Mouse (Mus musculus): ENCODE data around the gene Egln1. TPM values are rescaled to one million over a fixed set of nuclear protein-coding genes. Genes with fewer than 3 reads are reported as not detected.
A peak's percentile ranks its signal among the peaks of the same experiment; 100 is the strongest.

Gene Egln1
- total RNA-seq, 2 experiments from 2014 or later, result 70.9 to 90.0 TPM

DNA sequence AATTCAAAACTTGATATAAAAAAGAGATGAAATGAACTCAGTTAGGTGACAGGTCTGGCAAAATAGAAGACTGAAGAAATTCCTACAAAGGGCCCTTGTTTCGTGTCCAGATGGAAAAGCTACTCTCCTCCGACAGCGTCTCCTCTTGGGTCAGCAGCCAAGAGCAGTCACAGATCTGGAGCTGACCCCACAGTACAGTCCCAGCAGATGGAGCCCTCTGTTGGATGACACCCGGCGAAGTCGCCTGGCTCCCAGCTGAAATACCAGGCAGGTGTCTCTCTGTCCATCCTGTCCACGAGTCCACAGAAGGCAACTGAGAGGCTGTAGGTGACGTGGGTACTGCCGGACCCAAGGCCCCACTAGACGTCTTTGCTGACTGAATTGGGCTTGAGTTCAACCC is 38.8 kb downstream of the Egln1 start:
- no peak for DNase-seq (ENCODE audit: low spot score in 2 of 2)

DNA sequence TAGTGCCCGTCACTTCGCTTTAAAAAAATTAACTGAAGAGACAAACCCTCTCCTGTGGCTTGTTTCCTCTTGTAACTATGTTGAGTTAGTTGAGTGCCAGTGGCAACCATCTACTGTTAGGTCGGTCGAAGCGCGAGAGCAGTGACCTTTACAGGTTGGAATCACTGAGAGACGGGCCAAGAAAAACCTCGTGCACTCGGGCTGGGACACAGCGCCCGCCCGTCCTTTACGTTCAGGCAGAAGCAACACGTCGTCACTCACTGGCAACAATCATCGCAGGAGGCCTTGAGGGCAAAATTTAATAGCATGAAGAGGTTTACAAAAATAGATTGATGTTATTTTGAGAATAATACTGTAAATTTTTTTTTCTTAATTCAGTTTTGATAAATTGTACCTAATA is 39.2 kb downstream of the Egln1 start:
- DNase-seq (ENCODE audit: low spot score in 2 of 2), result no peak

DNA sequence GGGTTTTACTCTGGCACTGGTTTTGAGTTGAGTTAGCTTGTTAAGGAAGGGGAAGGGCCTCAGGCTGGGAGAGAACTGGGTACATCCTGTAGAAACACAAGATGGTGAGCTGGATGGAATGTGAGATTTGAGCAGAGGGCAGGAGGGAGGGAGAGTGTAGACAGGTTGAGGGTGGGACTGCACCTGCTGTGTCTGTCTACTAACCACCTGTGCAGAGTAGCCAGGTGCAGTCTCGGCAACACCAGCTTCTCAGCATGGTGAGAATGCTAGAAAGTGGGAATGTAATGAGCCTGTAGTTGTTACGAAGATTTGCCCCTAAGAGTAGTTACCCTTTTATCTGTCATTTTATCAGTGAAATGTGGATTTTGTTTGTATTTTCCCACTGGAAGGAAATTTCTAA is 43.6 kb downstream of the Egln1 start:
- no peak for DNase-seq (ENCODE audit: low spot score in 2 of 2)

DNA sequence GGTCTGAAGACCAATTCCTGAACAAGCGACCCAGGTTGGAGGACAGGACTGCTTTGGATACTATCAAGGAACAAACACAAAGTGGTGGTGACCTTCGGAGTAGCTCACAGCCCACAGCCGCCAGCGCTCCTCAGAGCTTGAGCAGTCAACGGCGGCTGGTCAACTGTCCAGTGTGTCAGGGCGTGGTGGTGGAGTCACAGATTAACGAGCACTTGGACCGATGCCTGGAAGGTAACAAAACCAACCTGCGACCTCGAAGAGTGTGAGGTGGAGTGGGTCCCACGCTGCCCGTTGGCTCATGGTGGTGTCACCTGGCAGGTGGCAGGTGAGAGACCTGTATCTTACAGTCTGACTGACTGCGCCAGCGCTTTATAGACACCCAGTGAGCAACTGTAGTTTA is 45.9 kb downstream of the Egln1 start:
- DNase-seq (ENCODE audit: low spot score in 2 of 2), result no peak

DNA sequence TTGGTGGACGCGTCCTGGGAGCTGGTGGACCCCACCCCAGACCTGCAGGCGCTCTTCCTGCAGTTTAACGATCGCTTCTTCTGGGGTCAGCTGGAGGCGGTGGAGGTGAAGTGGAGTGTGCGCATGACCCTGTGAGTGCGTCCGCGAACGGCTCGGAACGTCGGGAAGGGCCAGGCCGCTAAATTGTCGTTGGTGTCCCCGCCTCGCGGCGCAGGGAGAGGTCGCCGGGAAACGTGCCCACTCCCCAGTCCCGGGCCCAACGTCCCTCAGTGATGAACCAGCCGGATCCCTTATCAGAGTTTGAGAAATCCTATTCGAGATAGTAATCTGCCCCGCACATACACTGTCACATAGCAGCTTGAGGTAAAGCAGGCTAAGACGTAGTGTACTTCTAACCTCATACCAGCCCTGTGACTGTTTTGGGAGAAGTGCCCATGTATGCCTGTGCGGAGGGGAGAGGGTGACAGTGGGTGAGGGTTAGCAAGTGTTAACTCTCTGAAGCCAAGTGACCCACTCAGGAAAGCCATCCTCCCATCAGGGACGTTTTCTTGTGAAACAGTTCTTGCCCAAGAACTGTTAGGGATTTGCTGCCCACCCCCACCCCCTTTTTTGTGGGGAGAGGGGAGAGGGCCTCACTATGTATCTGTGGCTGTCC is 50.7 kb downstream of the Egln1 start:
- DNase-seq (ENCODE audit: low spot score in 2 of 2), result peak in 1 of 2 experiments; percentile 33

DNA sequence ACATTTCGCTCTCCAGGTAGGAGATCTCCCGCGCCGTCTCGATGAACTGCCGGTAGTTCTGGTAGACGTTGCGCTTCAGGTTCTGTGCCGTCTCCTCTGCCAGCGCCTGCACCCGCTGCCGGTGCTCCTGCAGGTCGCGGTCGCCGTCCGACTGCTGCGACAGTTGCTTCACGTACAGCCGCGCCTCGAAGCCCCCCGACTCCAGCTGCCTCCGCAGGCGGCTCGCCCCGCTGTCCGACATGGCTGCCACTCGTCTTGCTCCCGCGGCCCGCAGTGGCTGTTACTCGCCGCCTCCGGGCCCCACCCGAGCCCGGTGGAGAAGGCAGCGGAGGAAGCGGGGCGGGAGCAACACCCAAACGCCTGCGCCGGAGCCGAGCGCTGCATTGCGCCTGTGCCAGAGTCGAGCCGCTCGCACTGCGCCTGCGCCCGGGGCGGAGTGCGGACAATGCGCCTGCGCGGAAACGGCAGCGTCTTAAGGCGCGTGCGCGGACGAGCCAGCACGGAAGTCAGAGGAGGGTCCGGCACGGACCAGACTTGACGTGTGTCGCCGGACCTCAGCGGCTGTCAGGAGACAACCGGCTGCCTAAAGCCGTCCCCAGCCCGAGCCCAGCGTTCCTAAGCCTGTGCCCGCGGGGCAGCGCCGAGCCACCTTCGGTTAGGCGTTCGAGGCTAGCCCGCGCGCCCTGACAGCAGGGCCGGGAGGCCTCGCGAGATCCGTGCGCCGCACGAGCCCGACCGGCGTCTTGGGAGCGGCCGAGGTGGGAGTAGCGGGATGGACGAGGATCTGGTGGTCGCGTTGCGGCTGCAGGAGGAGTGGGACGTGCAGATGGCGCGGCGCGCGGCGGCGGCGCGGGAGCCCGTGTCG is 51.5 kb downstream of the Egln1 start, which contains the start of the genes Exoc8 and Sprtn:
TSS of gene Exoc8 (minus strand) at position 320 of the 865 bp plus-strand sequence.
TSS of gene Sprtn (plus strand) at position 501 of the 865 bp plus-strand sequence.
- DNase-seq (ENCODE audit: low spot score in 2 of 2), result peak; percentile 100

DNA sequence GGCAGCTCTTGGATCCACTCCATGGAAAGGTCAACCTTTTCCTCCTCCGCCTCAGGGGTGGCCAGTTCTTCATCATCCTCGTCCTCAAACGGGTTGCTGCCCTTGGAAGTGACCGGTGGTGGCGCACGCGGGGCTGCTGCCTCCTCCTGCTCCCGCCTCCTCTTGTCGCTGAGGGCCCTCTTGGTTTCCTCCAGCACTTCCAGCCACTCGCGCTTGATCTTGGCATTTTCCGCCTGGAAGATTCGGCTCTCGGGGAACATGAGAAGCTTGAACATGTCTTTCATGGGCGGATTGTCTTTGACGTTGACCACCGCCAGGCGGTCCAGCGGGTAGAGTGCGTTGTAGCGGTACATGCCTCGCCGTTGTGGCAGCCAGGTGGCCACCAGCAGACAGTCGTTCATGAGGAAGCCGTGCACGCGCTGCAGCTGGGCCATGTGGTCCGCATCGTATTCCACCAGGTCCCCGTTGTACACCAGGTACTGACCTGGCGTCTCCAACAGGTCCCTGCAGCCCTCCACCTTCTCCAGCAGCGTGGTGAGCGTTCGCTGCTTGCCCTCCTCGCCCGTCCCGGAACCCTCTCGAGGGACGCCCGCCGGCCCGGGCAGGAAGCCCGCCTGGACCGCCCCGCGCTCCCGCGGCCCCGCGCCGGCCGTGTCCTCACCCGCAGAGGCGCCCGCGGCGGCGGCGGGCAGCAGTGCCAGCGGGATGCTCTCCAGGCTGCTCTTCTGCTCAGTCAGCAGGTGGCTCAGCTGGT is 52.3 kb downstream of the Egln1 start:
- peak; percentile 71 to 72 for DNase-seq (ENCODE audit: low spot score in 2 of 2)

DNA sequence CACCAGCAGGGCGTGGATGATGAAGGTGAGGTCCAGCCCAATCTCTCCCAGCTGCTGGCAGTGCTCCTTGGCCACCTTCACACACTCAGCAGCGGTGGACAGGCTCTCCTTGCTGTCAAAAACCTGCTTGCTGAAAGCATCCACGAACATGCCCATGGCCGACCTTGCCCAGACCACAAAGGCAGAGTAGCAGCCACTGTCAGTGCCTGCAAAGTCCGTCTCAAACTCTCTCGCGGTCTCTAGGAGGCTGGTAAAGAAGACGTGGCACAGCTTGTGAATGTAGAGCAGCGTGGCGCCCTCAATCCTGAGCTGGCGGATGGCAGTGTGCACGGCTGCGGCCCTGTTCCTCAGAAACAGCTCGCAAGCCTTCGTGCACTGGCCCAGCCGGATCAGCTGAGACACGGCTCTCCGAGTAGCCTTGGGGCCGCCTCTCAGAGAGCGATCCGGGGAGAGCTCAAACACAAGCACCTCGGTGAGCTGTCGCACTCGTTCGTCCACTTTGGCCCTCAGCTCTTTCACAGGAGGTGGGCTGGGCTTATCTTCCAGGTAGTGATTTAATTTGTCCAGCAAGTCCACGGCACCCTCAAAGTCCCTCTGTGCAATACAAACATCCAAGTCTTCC is 53.0 kb downstream of the Egln1 start:
- peak; percentile 15 to 33 for DNase-seq (ENCODE audit: low spot score in 2 of 2)

DNA sequence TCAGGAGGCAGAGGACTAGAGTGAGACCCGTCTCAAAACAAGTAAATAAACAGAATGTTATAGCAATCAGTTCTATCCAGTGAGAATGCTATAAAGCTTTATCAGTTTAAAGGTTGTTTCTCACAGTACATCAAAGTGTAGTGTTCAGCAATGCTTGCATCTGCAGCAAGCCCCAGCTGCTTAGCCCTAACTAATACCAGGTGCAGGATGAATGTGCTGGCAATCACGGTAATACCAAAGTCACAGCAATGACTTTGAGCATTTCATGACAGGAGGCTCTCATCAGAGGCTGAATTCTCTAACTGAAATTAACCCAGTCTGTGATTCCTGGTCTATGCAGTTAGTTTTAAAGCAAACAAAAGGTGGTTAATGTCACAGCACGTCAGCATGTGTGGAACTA is 56.5 kb downstream of the Egln1 start:
- DNase-seq (ENCODE audit: low spot score in 2 of 2), result no peak

DNA sequence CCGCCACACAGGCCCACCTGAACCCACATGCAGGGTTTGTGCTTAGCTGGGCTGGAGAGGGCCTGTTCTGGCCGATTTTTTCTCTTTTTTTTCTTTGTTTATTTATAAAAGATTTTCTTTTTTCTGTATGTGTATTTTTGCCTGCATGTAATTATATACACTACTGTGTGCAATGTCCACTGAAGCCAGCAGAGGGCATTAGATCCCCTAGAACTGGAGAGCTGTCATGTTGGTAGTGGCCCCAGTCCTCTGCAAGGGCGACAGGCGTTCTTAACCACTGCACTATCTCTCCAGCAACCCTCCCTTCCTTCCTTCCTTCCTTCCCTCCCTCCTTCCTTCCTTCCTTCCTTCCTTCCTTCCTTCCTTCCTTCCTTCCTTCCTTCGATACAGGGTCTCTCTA is 60.7 kb downstream of the Egln1 start:
- DNase-seq (ENCODE audit: low spot score in 2 of 2), result no peak

DNA sequence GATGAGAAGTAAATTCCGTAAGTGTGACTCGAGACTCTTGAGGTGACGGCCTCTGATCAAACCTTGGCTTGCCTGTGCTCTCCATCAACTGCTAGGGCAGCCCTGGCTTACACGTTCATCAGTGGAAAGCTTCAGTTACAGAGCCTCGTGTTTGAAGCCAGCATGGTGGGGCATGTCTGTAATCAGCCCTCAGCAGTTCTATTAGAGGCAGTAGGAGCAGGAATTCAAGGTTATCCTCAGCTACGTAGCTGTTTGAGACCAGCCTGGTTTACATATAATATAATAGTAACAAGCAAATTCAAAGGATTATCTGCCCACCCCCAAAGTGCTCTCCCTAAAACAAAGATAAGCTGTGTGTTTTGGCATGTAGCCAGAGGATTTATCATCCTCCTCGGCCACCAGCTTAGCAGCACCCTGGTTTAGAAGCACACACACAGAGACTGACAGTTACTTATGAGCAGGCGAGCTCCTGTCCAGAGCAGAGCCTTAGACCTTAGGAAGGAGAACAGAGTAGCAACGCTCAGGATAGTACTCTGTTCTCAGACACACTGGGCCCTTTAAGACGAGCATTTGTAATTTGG is 70.1 kb downstream of the Egln1 start:
- DNase-seq (ENCODE audit: low spot score in 2 of 2), result no peak

DNA sequence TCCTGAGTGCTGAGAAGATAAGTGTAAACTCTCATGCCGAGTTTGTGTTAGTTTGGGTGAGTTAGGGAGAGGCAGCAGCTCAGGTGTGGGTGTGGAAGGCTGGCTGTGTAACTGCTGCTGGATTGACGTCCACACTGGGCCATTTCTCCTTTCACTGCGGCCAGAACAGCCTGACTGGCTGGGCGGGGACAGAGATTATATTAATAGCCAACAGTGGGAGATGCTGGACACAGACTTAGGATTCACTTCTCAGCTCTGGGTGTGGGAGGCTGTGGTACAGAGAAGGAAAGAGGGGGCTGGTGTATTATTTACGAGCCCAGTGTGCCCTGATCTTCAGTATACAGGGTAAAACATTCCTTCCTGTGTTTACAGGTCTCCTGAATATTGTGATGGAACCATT is 71.0 kb downstream of the Egln1 start:
- DNase-seq (ENCODE audit: low spot score in 2 of 2), result no peak

DNA sequence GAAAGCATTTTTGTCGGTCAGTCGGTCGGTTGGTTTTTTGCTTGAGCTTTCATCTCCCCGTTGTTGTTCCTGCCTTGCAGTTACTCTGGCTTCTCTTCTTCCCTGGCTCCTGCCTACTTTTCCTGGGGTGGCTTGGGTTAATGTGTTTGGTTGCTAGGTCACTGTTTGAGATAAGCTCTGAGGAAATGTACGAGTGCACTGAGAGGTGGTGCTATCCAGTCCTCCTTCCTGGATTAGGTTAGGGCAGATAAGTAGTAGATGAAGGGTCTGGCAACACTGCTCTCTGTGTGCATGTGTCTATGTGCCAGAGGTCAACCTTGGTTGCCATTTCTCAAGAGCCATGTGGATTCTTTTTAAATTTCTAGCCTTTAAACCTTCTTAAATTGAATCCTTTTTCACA is 76.4 kb downstream of the Egln1 start:
- no peak for DNase-seq (ENCODE audit: low spot score in 2 of 2)

DNA sequence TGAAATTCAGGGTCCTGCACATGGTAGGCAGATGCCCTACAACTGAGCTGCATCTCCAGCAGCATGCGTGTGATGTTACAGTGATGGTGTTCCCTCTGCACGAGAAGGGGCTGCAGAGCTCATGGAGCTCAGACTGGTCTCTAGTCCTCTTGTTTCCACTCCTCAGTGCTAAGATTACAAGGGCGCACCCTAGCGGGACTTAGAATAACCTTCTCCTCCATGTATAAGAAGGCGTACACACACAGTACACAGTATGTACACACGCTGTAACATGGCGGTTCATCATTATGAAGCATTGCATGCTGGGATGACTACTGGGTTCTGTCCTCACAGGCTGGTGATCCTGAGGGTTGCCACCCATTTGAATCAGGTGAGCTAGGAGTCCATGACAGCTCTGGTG is 77.0 kb downstream of the Egln1 start:
- no peak for DNase-seq (ENCODE audit: low spot score in 2 of 2)

DNA sequence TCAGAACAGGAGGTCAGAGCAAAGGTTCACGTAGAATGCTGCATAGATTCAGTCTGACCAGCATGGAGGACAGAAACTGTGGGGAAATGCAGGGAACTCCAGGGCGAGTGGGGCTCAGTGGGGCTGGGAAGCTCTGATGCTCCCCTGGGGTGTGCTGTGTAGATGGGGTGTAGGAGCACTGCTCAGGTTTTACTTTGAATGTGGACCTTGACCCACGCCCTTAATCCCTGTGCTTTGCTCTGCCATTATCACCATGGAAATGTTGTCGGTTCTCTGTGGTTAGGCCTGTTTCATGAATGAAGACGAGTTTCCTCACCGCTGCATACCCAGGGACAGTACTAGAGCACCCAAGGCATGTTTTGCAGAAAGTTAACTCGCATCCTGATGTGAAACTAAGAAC is 77.7 kb downstream of the Egln1 start:
- no peak for DNase-seq (ENCODE audit: low spot score in 2 of 2)

DNA sequence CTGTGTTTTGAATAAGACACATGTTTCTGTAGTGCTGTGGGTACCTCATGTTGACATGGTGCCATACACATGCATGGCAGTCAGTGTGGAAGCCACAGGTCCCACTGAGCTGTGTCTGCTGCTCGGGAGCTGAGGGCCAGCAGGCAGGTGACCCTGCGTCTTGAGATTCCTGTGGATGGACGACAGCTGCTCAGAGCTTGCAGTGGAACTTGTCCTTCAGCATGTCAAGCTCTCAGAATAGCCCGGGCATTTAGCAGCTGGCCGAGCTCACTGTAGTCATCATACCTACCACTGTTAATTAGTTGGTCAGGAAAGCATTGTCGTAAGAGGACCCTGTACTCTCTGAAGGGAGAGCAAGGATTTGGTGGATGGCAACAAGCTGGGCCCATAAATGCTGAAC is 79.4 kb downstream of the Egln1 start:
- DNase-seq (ENCODE audit: low spot score in 2 of 2), result no peak

DNA sequence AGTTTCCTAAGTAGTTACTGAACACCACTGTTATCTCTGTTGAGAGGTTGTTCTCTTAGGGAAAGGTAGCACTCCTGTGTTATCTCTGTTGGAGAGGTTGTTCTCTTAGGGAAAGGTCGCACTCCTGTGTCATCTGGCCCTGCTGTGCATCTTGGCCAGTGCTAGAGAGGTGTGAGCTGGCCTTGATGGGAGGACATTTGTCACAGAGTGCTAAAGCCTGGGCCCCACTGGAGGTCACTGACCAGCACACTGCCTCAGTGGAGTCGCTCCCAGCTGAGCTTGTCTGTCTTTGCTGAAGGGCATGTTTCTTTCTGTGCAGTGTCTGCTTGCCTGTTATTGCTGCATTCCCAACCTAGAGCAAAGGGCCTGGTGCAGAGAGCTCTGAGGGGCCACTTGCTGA is 82.0 kb downstream of the Egln1 start:
- no peak for DNase-seq (ENCODE audit: low spot score in 2 of 2)

DNA sequence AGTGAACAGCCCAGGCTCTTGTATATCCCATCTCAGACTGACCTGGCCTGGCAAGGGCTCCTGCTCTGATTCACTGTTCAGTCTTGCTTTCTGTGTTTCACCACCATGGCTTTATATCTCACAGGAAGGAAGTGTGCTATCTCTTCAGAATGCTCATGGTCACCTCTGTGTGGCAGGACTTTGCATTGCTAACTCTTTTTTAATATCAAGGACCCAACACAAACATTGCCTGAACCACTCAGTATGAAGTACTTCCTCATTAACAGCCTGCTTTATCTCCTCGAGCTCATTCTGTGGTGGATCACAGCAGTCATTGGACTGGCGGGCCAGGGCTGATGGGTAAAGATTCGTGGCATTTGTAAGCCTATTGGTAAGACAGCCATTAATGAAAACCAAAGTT is 82.5 kb downstream of the Egln1 start:
- DNase-seq (ENCODE audit: low spot score in 2 of 2), result no peak

DNA sequence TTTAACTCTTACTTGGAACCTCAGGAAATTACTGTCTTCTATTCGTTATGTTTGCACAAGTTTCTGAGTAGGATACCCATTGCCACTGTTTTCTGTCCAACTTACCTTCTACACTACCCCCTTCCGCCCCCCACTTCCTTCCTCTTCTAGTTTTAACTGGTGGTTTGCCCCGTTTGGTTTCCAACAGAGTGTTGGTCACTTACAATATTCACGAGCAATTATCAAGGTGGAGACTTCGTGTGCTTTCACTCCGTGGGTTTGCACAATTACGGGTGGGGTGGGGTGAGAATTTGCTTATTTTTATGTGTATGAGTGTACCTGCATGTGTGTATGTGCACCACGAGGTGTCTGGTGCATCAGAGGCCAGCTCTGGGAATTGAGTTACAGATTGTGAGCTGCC is 85.4 kb downstream of the Egln1 start:
- DNase-seq (ENCODE audit: low spot score in 2 of 2), result no peak

DNA sequence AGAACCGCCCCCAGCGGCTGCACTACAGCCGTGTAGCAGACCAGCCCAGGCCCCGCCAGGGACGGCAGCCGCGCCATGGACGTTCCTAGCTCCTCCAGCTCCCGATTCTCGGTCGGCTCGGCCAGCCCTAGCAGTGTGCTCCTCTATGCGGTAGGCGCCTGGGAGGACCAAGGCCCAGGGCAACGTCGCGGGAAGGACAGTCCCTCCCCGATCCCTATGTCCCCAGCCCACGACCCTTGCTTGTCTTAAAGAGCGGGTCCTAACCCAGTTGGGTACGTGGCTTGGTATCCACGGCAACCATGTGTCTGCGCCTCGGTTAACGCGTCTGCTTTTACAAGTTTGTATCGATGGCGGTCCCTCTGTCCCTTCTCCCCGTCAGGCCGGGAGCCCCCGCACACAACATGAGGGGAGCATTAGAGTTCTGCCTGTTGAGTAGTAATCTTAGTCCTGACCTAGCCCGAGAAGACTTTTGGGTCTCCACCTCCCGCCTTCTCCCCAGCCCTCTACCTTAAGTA is 85.9 kb downstream of the Egln1 start:
- DNase-seq (ENCODE audit: low spot score in 2 of 2), result no peak

All from adrenal gland, adult 18-20 months (tissue).